Mouse (Mus musculus) MEL-GATA-1-ER (cell line): ENCODE data around the gene Sp1.
A peak's percentile ranks its signal among the peaks of the same experiment; 100 is the strongest.

ENCODE experiments used
- DNase-seq: peaks from one replicate; pipeline ENCODE4 v3.0.0-alpha.2; 2012; ENCODE audit warnings: low read depth; ENCODE audit errors: extremely low read depth

Gene Sp1

GRCm38 (mm10) chr15:102405489-102406195 lies at the start of gene Sp1:
Gene Sp1, plus strand, starts transcription at chr15:102406143.
- peak; percentile 100 for DNase-seq

- no peak for DNase-seq
Observed at GRCm38 (mm10) chr15:102356501-102357325, 49.2 kb upstream of the Sp1 start.

- no peak for DNase-seq
Observed at GRCm38 (mm10) chr15:102358126-102358525, 47.8 kb upstream of the Sp1 start.

GRCm38 (mm10) chr15:102358834-102359233 lies 47.1 kb upstream of the Sp1 start:
- no peak for DNase-seq

GRCm38 (mm10) chr15:102362648-102363047 lies 43.3 kb upstream of the Sp1 start:
- DNase-seq: no peak

- DNase-seq: no peak
Observed at GRCm38 (mm10) chr15:102364678-102365077, 41.3 kb upstream of the Sp1 start.

- no peak for DNase-seq
Observed at GRCm38 (mm10) chr15:102366238-102366637, 39.7 kb upstream of the Sp1 start.

- no peak for DNase-seq
Observed at GRCm38 (mm10) chr15:102366733-102367344, 39.1 kb upstream of the Sp1 start, which contains the start of gene Sp7. Gene Sp7, minus strand, starts transcription at chr15:102367182.

GRCm38 (mm10) chr15:102369972-102370371 lies 36.0 kb upstream of the Sp1 start:
- no peak for DNase-seq

DNA sequence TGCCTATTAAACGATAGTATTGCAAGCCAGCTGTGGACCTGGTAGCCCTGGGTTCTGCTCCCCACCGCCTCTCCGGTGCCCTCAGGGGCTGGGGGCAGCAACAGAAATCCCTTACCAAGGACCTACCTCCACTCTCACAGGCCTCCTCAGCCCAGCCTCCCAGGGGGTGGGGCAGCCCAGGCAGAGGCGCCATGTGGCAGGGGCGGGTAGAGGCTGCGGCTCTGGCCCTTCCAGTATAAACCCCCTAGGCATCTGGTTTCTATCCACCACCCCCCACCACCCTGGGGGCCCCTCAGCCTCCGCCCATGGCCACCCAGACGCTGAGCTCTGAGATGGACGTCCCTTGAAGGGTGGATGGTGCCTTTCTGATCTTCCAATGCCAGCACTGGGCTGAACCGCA lies 35.2 kb upstream of the Sp1 start:
- DNase-seq: no peak

DNA sequence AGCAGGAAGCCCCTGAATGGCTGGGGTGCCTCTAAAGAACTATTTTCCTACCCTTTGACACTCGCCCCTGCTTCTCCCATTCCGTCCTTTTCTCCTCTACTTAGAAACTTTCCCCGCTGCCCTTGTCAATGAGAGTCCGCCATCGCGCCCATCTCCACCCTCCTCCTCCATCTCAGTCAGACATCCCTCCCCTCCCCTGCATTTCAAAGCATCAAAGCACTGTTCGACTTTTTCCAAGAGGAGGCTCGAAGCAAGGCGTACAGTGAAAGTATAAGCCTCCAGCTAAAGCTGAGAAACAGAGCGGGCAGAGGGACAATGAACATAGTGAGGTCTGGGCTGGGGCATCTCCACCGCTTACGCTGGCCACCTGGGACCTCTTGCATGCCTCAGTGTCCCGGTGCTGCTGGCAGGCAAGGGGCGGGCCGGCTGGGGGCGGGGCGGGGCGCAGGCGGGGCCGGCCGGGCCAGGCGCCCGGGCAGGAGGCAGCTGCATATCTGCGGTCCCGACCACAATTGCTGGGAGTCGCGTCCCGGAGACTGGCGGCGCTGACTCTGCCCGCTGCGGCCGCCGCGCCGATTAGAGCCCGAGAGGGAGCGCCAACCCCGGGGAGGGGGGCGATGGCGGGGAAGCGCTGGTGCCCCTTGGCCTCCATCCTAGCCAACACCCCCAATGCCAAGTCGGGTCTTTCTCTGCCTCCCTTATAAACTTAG lies 29.3 kb upstream of the Sp1 start:
- no peak for DNase-seq

GRCm38 (mm10) chr15:102377163-102377543 lies 28.8 kb upstream of the Sp1 start:
- DNase-seq: no peak

DNA sequence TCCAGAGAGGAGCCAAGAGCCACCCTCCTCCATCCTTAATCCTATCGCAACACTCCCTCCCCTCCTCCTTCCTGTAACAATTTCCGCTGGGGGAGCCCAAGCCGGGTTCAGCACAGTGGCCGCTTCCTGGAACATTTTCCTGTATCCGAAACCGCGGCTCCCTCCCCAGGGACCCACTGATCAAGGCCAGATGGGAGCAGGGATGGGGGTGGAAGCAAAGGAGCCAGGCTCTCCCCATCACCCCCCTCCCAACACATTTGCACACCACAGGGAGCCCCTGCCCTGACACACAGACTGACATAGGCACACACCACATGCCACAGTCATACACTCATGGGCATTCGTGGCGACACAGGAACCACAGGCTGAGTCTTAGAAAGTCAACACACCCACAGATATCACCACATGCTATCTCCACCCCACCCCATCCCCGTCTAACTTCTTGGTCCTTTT lies 28.1 kb upstream of the Sp1 start:
- DNase-seq: no peak

DNA sequence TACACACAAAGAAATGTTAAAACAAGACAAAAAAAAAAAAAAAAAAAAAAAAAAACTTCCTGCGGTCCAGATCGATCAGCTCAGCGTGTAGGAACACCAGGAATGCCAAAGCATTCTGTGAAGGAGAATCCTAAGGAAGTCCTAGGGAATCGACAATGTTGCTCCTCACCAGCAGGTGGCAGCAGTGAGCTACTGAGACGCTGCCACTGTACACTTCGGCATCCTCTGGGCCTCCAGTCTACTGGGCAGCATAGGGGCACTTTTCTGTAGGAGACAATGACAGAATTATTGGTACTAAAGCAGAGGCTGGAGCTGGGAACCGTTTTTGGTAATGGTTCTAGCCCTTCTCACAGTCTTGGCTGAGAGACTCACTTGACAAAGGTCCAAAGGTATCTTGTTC lies 24.4 kb upstream of the Sp1 start:
- DNase-seq: no peak

DNA sequence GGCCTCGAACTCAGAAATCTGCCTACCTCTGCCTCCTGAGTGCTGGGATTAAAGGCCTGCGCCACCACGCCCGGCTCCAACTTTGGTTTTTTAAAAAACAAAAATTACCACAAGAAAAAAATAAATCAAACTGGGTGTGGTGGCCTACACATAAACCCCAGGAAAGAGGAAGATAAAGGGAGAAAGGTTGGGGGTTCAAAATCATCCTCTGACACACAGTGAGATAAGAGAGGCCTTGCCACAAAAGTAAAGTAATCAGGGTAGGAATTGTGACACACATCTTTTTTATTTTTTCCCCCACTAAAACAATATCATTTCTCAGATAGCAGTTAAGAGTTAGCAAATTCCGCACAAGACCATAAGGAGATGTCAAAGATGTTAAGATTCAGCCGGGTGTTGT lies 22.3 kb upstream of the Sp1 start:
- DNase-seq: no peak

DNA sequence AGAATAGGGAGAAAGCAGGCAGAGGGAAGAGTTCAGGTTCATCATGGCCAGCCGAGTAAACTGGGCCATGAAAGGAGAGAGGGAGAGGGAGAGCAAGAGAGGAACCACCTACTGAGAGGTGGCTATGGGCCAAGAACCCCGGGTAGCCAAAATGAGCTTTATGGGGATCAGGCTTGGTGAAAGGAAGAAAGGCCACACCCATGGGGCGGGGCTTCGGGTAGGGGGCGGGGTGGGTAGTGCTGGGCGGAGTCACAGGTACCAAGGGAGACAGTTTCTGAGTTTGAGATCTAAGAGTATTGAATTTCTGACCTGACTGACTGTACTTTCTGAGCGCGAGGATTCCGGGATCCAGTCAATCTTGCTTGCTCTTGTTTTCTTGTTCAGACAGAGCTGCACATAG lies 19.3 kb upstream of the Sp1 start:
- peak; percentile 68 for DNase-seq

- DNase-seq: no peak
Observed at GRCm38 (mm10) chr15:102388942-102389341, 17.0 kb upstream of the Sp1 start.

- no peak for DNase-seq
Observed at GRCm38 (mm10) chr15:102392520-102392919, 13.4 kb upstream of the Sp1 start.

- DNase-seq: peak; percentile 88
Observed at GRCm38 (mm10) chr15:102393584-102394014, 12.3 kb upstream of the Sp1 start.

DNA sequence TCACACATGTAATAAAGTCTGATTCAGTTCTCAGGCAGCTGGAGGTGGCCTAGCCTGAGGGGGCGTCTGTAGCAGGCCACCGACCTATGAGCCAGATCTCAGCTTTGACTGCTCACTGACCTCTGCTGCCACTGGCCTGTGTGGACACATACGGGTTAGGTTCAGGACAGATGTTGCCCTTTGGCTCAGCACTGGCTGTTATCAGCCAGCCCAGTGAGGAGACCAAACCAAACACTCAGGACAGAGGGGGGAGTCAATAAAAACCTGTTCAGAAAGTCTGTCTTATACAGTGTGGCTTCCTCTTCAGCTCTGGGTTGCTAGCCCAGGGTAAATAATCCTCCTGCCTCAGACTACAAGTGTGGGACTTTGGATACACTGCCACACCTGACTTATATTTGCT lies 10.9 kb upstream of the Sp1 start:
- no peak for DNase-seq

- DNase-seq: no peak
Observed at GRCm38 (mm10) chr15:102398629-102399028, 7.3 kb upstream of the Sp1 start.
